Mouse (Mus musculus): ENCODE data around the gene Tbc1d9b. TPM values are rescaled to one million over a fixed set of nuclear protein-coding genes. Genes with fewer than 3 reads are reported as not detected.
A peak's percentile ranks its signal among the peaks of the same experiment; 100 is the strongest.

Gene Tbc1d9b
- polyA plus RNA-seq, 1 experiment from 2014 or later, result 42.5 TPM

DNA sequence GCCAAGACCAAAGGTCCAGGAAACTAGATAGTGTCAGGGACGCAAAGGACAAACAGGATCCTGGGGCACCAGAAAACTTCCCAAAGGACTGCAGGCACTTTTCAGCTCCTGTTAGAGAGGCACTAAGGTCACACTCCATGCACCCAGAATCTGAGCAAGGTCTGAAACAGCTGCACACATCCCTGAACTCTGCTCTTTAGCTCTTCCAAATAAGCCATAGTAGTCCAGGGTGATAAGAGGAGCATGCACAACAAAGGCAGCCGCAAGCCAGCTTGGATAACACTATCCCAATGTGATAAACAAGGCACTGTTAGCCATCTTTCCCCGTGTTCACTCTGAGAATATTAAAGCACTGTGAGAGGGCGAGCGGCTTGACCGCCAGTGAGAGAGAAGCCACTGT, 27.2 kb upstream of the Tbc1d9b start:
- Histone ChIP-seq H3K4me1 (replicated peaks) (peaks cover 9% of the 10 kb centered on the region), H3K27me3 (no peaks in the 10 kb centered on the region), H3K4me3 (no peak overlapping the region), H3K9ac (no peak overlapping the region), H3K9me3 (no peaks in the 10 kb centered on the region), H3K4me2 (no peak overlapping the region), H3K27ac (replicated peaks) (0 out of 2 replicates have a peak overlapping the region, but pooled peaks have one; percentile 54), H3K36me3 (peaks cover 5% of the 10 kb centered on the region; the same call in 1 of the 2 replicates)
- ATAC-seq (ENCODE audit: low FRiP score, low read depth), result no peak
- 76% methylated on average over 6 of the region's 6 CpGs for WGBS

DNA sequence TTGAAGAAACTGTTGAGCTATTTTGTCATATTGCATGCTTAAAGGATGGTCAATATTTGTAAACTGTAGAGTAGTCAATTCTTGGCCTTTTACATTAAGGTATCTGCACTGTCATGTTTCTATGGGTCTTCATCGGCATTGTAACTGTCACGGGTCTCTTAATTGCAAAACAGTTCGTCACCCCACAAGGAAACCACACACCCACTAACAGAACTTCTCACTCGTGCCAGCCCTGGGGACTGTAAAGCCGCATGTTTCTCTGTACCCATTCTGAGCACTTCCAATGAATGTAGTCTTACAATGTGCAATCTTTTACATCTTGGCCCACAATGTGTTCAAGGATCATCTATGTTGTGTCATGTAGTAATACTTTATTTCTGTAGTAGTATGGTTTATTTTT, 26.0 kb upstream of the Tbc1d9b start:
- Histone ChIP-seq H3K27me3 (no peaks in the 10 kb centered on the region), H3K4me3 (no peak overlapping the region), H3K36me3 (peaks cover 5% of the 10 kb centered on the region; the same call in 1 of the 2 replicates), H3K9ac (no peak overlapping the region), H3K9me3 (no peaks in the 10 kb centered on the region), H3K4me2 (no peak overlapping the region), H3K4me1 (replicated peaks) (peaks cover 9% of the 10 kb centered on the region), H3K27ac (replicated peaks) (no peak overlapping the region)
- WGBS, result 86% methylated on average over 5 of the region's 5 CpGs
- ATAC-seq (ENCODE audit: low FRiP score, low read depth), result no peak

DNA sequence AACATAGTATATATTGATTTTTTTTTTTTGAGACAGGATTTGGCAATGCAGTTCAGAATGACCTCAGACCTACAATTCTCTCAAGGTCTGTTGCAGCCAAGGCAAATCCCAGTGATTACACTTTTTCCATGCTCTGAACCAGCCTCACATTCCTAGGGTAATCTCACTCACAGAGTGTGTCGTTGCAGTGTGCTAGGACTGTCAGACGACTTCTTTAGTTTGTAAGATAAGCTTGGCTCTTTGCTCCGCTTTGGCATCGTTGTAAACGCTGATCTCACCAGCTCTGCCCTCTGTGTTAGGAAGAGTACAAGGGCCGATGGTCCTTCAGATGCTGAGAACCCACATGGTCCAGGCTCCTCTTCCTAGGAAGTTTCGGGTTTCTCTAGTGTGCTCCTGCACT, 25.2 kb upstream of the Tbc1d9b start:
- no peak overlapping the region for H3K4me3 ChIP-seq
- no peak overlapping the region for H3K4me2 ChIP-seq
- WGBS, result 93% methylated on average over 7 of the region's 7 CpGs
- peaks cover 5% of the 10 kb centered on the region; the same call in 1 of the 2 replicates for H3K36me3 ChIP-seq
- H3K27me3 ChIP-seq, result no peaks in the 10 kb centered on the region
- H3K9ac ChIP-seq, result no peak overlapping the region
- ATAC-seq (ENCODE audit: low FRiP score, low read depth), result no peak
- H3K27ac ChIP-seq (replicated peaks), result no peak overlapping the region
- peaks cover 9% of the 10 kb centered on the region for H3K4me1 ChIP-seq (replicated peaks)
- H3K9me3 ChIP-seq, result no peaks in the 10 kb centered on the region

DNA sequence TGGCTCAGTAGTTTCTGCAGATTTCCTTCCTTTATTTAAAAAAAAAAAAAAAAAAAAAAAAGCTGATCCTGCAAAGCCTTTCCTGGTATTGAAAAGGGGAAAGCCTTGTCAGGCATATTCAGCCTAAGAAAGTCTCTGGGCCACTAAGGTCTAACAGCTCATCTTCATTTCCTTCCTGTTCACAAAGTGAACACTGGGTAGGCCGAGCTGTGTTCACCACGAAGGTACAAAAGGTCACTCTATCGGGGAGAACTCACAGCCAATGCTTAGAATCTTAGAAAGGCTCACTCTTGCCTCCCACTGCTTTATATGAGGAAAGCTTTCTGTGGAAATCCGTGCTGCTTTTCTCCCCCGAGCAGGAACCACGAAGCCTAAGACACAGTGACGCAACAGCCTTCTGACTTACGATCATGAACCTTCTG, 22.4 kb upstream of the Tbc1d9b start:
- H3K4me1 ChIP-seq (replicated peaks), result peaks cover 2% of the 10 kb centered on the region; the same call in 1 of the 2 replicates
- H3K27me3 ChIP-seq, result no peaks in the 10 kb centered on the region
- 0 out of 2 replicates have a peak overlapping the region, but pooled peaks have one; percentile 55 for H3K27ac ChIP-seq (replicated peaks)
- H3K4me2 ChIP-seq, result no peak overlapping the region
- no peak overlapping the region for H3K4me3 ChIP-seq
- 80% methylated on average over 8 of the region's 8 CpGs for WGBS
- H3K36me3 ChIP-seq, result 0 out of 2 replicates have a peak, but pooled peaks cover 5% of the 10 kb centered on the region
- no peaks in the 10 kb centered on the region for H3K9me3 ChIP-seq
- no peak overlapping the region for H3K9ac ChIP-seq
- ATAC-seq (ENCODE audit: low FRiP score, low read depth), result no peak

DNA sequence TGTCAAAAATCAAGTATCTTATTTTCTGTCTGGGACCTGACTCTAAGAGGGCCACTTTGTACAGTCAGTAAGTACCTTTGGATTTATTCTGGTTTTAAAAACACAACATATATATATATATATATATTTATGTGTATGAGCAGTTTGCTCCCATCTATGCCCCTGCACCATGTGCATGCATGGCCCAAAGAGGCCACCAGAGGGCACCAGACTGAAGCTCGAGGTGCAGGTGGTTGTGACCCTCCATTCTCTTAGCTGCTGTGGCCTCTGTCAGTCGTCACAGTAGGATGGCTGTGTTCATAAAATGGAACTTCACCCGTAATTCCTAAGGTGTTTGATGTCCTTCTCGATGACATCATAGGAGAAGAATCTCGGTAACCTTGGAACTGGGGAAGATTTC, 16.9 kb upstream of the Tbc1d9b start:
- Histone ChIP-seq H3K9ac (no peak overlapping the region), H3K9me3 (no peaks in the 10 kb centered on the region), H3K4me3 (no peak overlapping the region), H3K27ac (replicated peaks) (no peak overlapping the region), H3K4me2 (no peak overlapping the region), H3K4me1 (replicated peaks) (no peaks in the 10 kb centered on the region), H3K36me3 (0 out of 2 replicates have a peak, but pooled peaks cover 3% of the 10 kb centered on the region), H3K27me3 (no peaks in the 10 kb centered on the region)
- no peak for ATAC-seq (ENCODE audit: low FRiP score, low read depth)
- 21% methylated on average over 5 of the region's 5 CpGs for WGBS

DNA sequence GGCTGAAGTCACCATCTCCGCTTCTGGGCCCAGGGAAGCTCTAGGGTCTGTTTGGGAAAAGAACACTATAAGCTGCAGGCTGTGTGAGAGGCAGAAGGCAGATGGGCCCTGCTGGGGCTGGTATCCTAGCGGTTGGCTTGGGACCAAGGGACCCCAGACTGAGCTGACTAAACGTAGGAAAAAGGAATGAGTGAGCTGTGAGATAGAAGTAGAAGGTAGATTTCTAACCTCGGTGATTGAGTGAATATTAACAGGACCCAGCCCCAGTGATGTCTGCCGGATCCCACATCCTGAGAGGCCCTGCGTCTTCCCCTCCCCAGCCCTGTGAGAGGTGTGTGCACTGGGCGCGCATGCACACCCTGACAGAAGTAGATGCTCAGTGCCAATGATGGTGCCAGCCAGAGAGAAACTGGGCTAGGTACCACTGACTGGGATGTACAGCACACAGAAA, 8.5 kb upstream of the Tbc1d9b start:
- Histone ChIP-seq H3K4me3 (no peak overlapping the region), H3K27ac (replicated peaks) (no peak overlapping the region), H3K9me3 (no peaks in the 10 kb centered on the region), H3K9ac (0 out of 2 replicates have a peak overlapping the region, but pooled peaks have one; percentile 2), H3K27me3 (no peaks in the 10 kb centered on the region), H3K36me3 (peaks cover 16% of the 10 kb centered on the region), H3K4me2 (no peak overlapping the region), H3K4me1 (replicated peaks) (no peaks in the 10 kb centered on the region)
- WGBS, result 86% methylated on average over 8 of the region's 8 CpGs
- ATAC-seq (ENCODE audit: low FRiP score, low read depth), result no peak

DNA sequence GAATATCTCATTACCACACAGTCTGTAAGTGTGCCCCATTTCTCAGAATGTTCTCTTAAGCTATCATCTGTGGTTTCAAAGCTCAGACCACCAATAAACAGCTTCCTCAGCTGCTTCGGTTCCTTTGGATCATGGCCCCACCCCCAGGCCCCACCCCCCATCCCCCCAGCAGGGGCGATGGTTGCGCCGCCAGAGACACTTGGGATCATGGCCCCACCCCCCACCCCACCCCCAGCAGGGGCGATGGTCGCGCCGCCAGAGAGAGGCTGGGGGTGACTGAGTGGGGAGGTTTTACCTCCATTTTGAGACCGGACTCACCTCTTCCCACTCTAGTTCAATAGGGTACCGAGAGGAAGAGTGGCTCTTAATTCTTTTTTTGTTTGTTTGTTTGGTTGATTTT, 3.4 kb upstream of the Tbc1d9b start:
- H3K9me3 ChIP-seq, result no peaks in the 10 kb centered on the region
- no peak overlapping the region for H3K4me3 ChIP-seq
- H3K9ac ChIP-seq, result no peak overlapping the region
- no peaks in the 10 kb centered on the region for H3K36me3 ChIP-seq
- no peaks in the 10 kb centered on the region for H3K27me3 ChIP-seq
- no peak for ATAC-seq (ENCODE audit: low FRiP score, low read depth)
- no peak overlapping the region for H3K27ac ChIP-seq (replicated peaks)
- 6% methylated on average over 10 of the region's 10 CpGs for WGBS
- H3K4me1 ChIP-seq (replicated peaks), result peaks cover 20% of the 10 kb centered on the region
- H3K4me2 ChIP-seq, result peak overlapping the region; percentile 45

DNA sequence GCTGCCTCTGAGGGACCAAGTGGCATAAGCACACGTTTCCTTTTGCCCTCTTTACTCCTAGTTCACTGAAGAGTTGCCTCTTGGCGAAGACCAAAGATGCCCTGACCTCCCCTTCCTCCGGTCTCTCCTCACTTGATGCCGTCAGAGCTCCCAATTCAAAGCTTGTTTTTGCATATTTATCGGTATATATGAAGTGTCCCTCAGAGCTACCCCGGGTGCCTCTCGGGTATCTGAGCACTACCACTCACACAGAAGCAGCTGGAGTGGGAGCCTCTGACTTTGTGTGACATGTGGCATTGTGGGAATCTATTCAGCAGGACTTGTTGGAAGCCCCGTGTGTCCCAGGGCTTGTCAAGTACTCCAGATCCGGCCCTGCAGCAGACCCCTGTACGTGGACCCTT, 605 bp downstream of the Tbc1d9b start:
- peaks cover 4% of the 10 kb centered on the region for H3K36me3 ChIP-seq
- H3K27me3 ChIP-seq, result no peaks in the 10 kb centered on the region
- 8% methylated on average over 10 of the region's 10 CpGs for WGBS
- H3K4me2 ChIP-seq, result peak overlapping the region; percentile 87
- peak overlapping the region; percentile 70 for H3K4me3 ChIP-seq
- peaks cover 22% of the 10 kb centered on the region for H3K4me1 ChIP-seq (replicated peaks)
- H3K9me3 ChIP-seq, result no peaks in the 10 kb centered on the region
- ATAC-seq (ENCODE audit: low FRiP score, low read depth), result peak; percentile 4; the same call in 1 of the 2 replicates
- peak overlapping the region; percentile 93 for H3K27ac ChIP-seq (replicated peaks)
- peak overlapping the region; percentile 93 for H3K9ac ChIP-seq

DNA sequence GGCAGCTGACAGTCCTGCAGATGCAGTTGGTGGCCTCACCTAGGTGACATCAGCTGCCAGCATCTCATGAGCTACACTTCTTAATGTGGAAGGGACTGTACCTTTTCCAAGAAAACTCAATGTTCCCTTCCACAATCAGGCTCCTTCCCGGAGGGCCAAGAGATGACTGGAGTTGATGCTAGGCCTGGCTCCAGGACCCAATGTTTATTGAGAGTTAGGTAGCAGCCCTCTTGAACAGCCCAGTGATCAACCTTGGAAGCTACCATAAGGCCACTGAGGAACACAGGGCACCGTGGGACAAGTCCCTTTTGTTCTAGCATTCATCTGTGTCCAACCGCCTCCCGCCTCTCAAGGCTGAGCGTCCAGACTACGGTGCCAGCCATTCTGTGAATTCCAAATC, 1.1 kb downstream of the Tbc1d9b start:
- 74% methylated on average over 6 of the region's 6 CpGs for WGBS
- Histone ChIP-seq H3K36me3 (peaks cover 8% of the 10 kb centered on the region), H3K4me3 (peak overlapping the region; percentile 70), H3K27me3 (no peaks in the 10 kb centered on the region), H3K9ac (peak overlapping the region; percentile 93), H3K9me3 (no peaks in the 10 kb centered on the region), H3K4me2 (peak overlapping the region; percentile 87), H3K27ac (replicated peaks) (peak overlapping the region; percentile 93; the same call in 1 of the 2 replicates), H3K4me1 (replicated peaks) (peaks cover 22% of the 10 kb centered on the region)
- ATAC-seq (ENCODE audit: low FRiP score, low read depth), result no peak

DNA sequence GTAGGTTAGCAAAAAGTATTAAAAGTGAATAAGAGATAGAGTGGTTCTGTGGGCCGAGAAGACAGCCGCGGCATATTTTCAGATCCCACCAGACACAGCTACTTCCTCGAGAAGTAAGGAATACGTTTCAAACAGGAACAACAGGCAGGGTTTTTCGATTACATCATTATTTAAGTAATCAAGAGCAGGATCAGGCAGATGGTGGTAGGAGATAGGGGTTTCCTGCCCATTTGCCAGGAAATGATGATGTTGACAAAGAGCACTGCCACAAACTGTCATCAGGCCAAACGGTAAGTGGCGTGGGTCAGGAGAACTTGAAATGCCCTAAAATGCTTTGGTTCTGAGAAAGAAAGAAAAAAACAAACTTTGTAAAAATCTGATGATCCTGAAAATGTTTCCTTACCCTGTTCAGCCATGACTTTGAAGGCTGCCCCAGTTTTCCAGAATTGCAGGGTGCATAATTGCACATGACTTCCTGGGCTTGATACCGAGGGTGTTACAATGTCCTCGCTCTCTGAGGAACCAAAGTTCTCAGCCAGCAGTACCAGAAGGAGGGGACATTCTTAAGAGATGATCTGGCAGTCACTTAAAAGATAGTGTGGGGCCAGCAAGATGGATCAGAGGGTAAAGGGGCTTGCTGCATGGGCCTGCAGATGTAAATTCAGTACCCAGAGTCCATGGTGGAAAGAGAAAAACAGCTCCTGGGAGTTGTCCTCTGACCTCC, 3.1 kb downstream of the Tbc1d9b start:
- Histone ChIP-seq H3K27ac (replicated peaks) (no peak overlapping the region), H3K4me2 (no peak overlapping the region), H3K36me3 (peaks cover 24% of the 10 kb centered on the region), H3K4me3 (no peak overlapping the region), H3K9me3 (no peaks in the 10 kb centered on the region), H3K4me1 (replicated peaks) (peaks cover 22% of the 10 kb centered on the region), H3K9ac (no peak overlapping the region), H3K27me3 (no peaks in the 10 kb centered on the region)
- ATAC-seq (ENCODE audit: low FRiP score, low read depth), result no peak
- 85% methylated on average over 10 of the region's 10 CpGs for WGBS

DNA sequence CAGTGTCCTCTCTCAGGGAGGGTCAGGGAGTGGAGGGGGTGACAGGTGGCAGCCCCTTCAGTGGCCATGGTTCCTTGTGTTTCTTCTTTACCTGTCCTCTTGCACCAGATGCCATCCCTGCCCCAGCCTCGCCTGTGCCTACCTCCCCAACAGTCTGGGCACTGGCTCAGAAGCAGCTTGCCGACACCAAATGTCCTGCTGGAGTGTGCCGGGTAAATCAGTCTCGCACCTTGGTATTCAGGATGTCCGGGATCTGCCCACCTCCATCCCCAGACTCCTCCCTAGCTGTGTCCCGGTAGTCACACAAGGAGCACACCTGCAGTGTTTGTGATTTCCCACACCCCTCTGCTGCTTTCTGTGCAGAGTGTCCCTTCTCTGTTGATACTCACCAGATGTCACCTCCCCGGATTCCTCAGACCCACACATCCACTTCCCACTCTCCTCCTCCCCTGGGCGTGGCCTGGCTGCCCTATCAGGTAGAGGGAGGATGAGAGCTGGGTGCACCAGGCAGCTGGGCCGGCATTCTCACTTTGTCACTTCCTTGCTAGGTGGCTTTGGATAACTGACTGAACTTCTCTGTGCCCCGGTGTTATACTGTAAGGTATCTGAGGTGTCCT, 7.1 kb downstream of the Tbc1d9b start:
- Histone ChIP-seq H3K4me2 (no peak overlapping the region), H3K9ac (no peak overlapping the region), H3K27ac (replicated peaks) (no peak overlapping the region), H3K27me3 (no peaks in the 10 kb centered on the region), H3K4me3 (no peak overlapping the region), H3K9me3 (no peaks in the 10 kb centered on the region), H3K4me1 (replicated peaks) (0 out of 2 replicates have a peak, but pooled peaks cover 3% of the 10 kb centered on the region), H3K36me3 (peaks cover 63% of the 10 kb centered on the region)
- 86% methylated on average over 10 of the region's 10 CpGs for WGBS
- ATAC-seq (ENCODE audit: low FRiP score, low read depth), result no peak

DNA sequence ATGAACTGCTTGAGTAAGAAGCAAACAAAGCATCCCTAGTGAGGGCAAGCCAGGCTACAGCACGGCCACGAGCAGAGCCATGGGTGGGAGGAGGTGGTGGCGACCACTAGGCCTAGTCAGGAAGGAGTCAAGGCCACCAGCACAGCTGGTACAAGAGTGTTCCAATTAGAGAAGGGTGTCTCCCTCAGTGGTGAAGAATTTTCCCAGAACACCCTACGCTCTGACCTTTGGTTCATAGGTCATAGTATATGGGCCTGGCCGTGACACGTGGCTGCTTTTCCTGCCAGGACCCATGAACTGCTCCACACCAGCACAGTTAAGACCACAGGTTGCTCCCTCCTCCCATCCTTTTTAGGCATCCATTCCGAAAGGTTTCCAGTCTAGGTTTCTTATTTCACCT, 8.4 kb downstream of the Tbc1d9b start:
- H3K9ac ChIP-seq, result no peak overlapping the region
- H3K4me1 ChIP-seq (replicated peaks), result no peaks in the 10 kb centered on the region
- 86% methylated on average over 7 of the region's 7 CpGs for WGBS
- H3K9me3 ChIP-seq, result no peaks in the 10 kb centered on the region
- peaks cover 72% of the 10 kb centered on the region for H3K36me3 ChIP-seq
- H3K27ac ChIP-seq (replicated peaks), result no peak overlapping the region
- no peaks in the 10 kb centered on the region for H3K27me3 ChIP-seq
- no peak overlapping the region for H3K4me3 ChIP-seq
- no peak overlapping the region for H3K4me2 ChIP-seq
- no peak for ATAC-seq (ENCODE audit: low FRiP score, low read depth)

Data from hindbrain, embryonic 15.5 days (tissue).